Mouse (Mus musculus) adrenal gland, adult 18-20 months (tissue): ENCODE measurements around the gene Spryd4. TPM values are rescaled to one million over a fixed set of nuclear protein-coding genes. Genes with fewer than 3 reads are reported as not detected.
A peak's percentile ranks its signal among the peaks of the same experiment; 100 is the strongest.
"Not testable (repeated sequence)": the region's sequence is repeated elsewhere in the genome, so short reads cannot be mapped to it uniquely, and the experiment has no call there.

ENCODE experiments used
- DNase-seq, 2 experiments: peaks; one replicate each; pipeline ENCODE4 v3.0.0; 2021 to 2022; ENCODE audit warnings: low spot score in 2 of 2
- total RNA-seq, 2 experiments: library from RNA; stranded (reverse); gene quantifications; 1 replicate in 1 of 2; 2 replicates in 1 of 2; pipeline ENCODE4 v1.2.3; 2021

Spryd4 gene
- total RNA-seq, 2 experiments from 2014 or later = 15.4 to 17.7 TPM

GRCm38 (mm10) chr10:128227592-128227991 lies 16.0 kb upstream of the Spryd4 start:
- DNase-seq = no peak

GRCm38 (mm10) chr10:128225538-128225937 lies 13.9 kb upstream of the Spryd4 start, which contains the start of gene Mip:
Gene Mip, plus strand, starts transcription at chr10:128225838.
- DNase-seq = no peak

- no peak for DNase-seq
Observed at GRCm38 (mm10) chr10:128225064-128225463, 13.5 kb upstream of the Spryd4 start.

- no peak for DNase-seq
Observed at GRCm38 (mm10) chr10:128221533-128222286, 10.1 kb upstream of the Spryd4 start.

- no peak for DNase-seq
Observed at GRCm38 (mm10) chr10:128218387-128219117, 6.9 kb upstream of the Spryd4 start.

GRCm38 (mm10) chr10:128214981-128215380 lies 3.4 kb upstream of the Spryd4 start:
- no peak for DNase-seq

- not testable (repeated sequence) for DNase-seq
Observed at GRCm38 (mm10) chr10:128214112-128214511, 2.5 kb upstream of the Spryd4 start.

- DNase-seq = peak in 1 of 2 experiments; percentile 35
Observed at GRCm38 (mm10) chr10:128212871-128213323, 1.3 kb upstream of the Spryd4 start.

GRCm38 (mm10) chr10:128212148-128212547 lies 541 bp upstream of the Spryd4 start:
- no peak for DNase-seq

GRCm38 (mm10) chr10:128210954-128211353 lies 653 bp downstream of the Spryd4 start:
- peak; percentile 27 to 34 for DNase-seq

GRCm38 (mm10) chr10:128210131-128210530 lies 1.5 kb downstream of the Spryd4 start:
- DNase-seq = no peak

GRCm38 (mm10) chr10:128209311-128210009 lies 2.1 kb downstream of the Spryd4 start:
- DNase-seq = no peak

GRCm38 (mm10) chr10:128208326-128208725 lies 3.3 kb downstream of the Spryd4 start:
- no peak for DNase-seq

- no peak for DNase-seq
Observed at GRCm38 (mm10) chr10:128204941-128205340, 6.7 kb downstream of the Spryd4 start.

GRCm38 (mm10) chr10:128201856-128202255 lies 9.8 kb downstream of the Spryd4 start:
- no peak for DNase-seq

- peak in 1 of 2 experiments; percentile 66 for DNase-seq
Observed at GRCm38 (mm10) chr10:128194551-128195461, 16.8 kb downstream of the Spryd4 start.

GRCm38 (mm10) chr10:128194024-128194550 lies 17.5 kb downstream of the Spryd4 start, which contains the start of gene Gls2:
Gene Gls2, plus strand, starts transcription at chr10:128194457.
- peak; percentile 95 to 96 for DNase-seq

- no peak for DNase-seq
Observed at GRCm38 (mm10) chr10:128193113-128193512, 18.5 kb downstream of the Spryd4 start.

- DNase-seq = not testable (repeated sequence)
Observed at GRCm38 (mm10) chr10:128192030-128192766, 19.4 kb downstream of the Spryd4 start.
